Mouse (Mus musculus) spleen, postnatal 10 days (tissue): ENCODE measurements around the gene Il4ra.

Source experiments
- DNase-seq, 2 experiments: peaks; one replicate each; pipeline ENCODE4 v3.0.0; 2021 to 2022; ENCODE audit warnings: low spot score in 2 of 2

Gene Il4ra

GRCm38 (mm10) chr7:125551766-125552709, at the start of gene Il4ra:
Il4ra (plus strand) TSS chr7:125552120.
- peak; percentile 78 to 93 for DNase-seq

- DNase-seq, result no peak
These were observed 48.4 kb upstream of the Il4ra start for GRCm38 (mm10) chr7:125503374-125504092.

- no peak for DNase-seq
These were observed 47.3 kb upstream of the Il4ra start for GRCm38 (mm10) chr7:125504618-125505017.

- no peak for DNase-seq
These were observed 46.4 kb upstream of the Il4ra start for GRCm38 (mm10) chr7:125505568-125505967.

- DNase-seq, result no peak
These were observed 44.6 kb upstream of the Il4ra start for GRCm38 (mm10) chr7:125507279-125507678.

GRCm38 (mm10) chr7:125511432-125511831, 40.5 kb upstream of the Il4ra start:
- no peak for DNase-seq

- no peak for DNase-seq
These were observed 40.1 kb upstream of the Il4ra start for GRCm38 (mm10) chr7:125511852-125512251.

GRCm38 (mm10) chr7:125515081-125515853, 36.7 kb upstream of the Il4ra start:
- DNase-seq, result no peak

GRCm38 (mm10) chr7:125516723-125517122, 35.2 kb upstream of the Il4ra start:
- no peak for DNase-seq

GRCm38 (mm10) chr7:125517470-125517869, 34.5 kb upstream of the Il4ra start:
- no peak for DNase-seq

GRCm38 (mm10) chr7:125519715-125520114, 32.2 kb upstream of the Il4ra start:
- no peak for DNase-seq

- no peak for DNase-seq
These were observed 28.9 kb upstream of the Il4ra start for GRCm38 (mm10) chr7:125523051-125523450.

GRCm38 (mm10) chr7:125527186-125527585, 24.7 kb upstream of the Il4ra start:
- DNase-seq, result no peak

- DNase-seq, result no peak
These were observed 23.9 kb upstream of the Il4ra start for GRCm38 (mm10) chr7:125527901-125528580.

- DNase-seq, result peak in 1 of 2 experiments; percentile 2
These were observed 12.6 kb upstream of the Il4ra start for GRCm38 (mm10) chr7:125539351-125539750.

- DNase-seq, result no peak
These were observed 10.9 kb upstream of the Il4ra start for GRCm38 (mm10) chr7:125541026-125541425.

- DNase-seq, result peak in 1 of 2 experiments; percentile 72
These were observed 10.1 kb upstream of the Il4ra start for GRCm38 (mm10) chr7:125541821-125542220.

- peak in 1 of 2 experiments; percentile 41 for DNase-seq
These were observed 9.4 kb upstream of the Il4ra start for GRCm38 (mm10) chr7:125542335-125543050.

- no peak for DNase-seq
These were observed 8.4 kb upstream of the Il4ra start for GRCm38 (mm10) chr7:125543497-125543896.

GRCm38 (mm10) chr7:125545331-125545730, 6.6 kb upstream of the Il4ra start:
- no peak for DNase-seq

- DNase-seq, result no peak
These were observed 5.2 kb upstream of the Il4ra start for GRCm38 (mm10) chr7:125546727-125547126.
